Mouse (Mus musculus): ENCODE results near the gene March6.

March6 gene

GRCm38 (mm10) chr15:31453098-31453916 lies 77.5 kb downstream of the March6 start, which contains the start of gene Ropn1l:
Ropn1l (minus strand) TSS chr15:31453737.
- DNase-seq (ENCODE audit: low spot score), result peak; percentile 98

GRCm38 (mm10) chr15:31452336-31453097 lies 78.3 kb downstream of the March6 start:
- no peak for DNase-seq (ENCODE audit: low spot score)

- DNase-seq (ENCODE audit: low spot score), result no peak
Measured at GRCm38 (mm10) chr15:31449772-31450171, 81.1 kb downstream of the March6 start.

GRCm38 (mm10) chr15:31447121-31447520 lies 83.7 kb downstream of the March6 start:
- DNase-seq (ENCODE audit: low spot score), result peak; percentile 57

GRCm38 (mm10) chr15:31442698-31443097 lies 88.2 kb downstream of the March6 start:
- DNase-seq (ENCODE audit: low spot score), result no peak

- DNase-seq (ENCODE audit: low spot score), result no peak
Measured at GRCm38 (mm10) chr15:31441996-31442395, 88.9 kb downstream of the March6 start.

- no peak for DNase-seq (ENCODE audit: low spot score)
Measured at GRCm38 (mm10) chr15:31436811-31437210, 94.0 kb downstream of the March6 start.

GRCm38 (mm10) chr15:31436083-31436482 lies 94.8 kb downstream of the March6 start:
- DNase-seq (ENCODE audit: low spot score), result no peak

GRCm38 (mm10) chr15:31433768-31434167 lies 97.1 kb downstream of the March6 start:
- no peak for DNase-seq (ENCODE audit: low spot score)

- no peak for DNase-seq (ENCODE audit: low spot score)
Measured at GRCm38 (mm10) chr15:31431847-31432246, 99.0 kb downstream of the March6 start.

GRCm38 (mm10) chr15:31430014-31430413 lies 100.8 kb downstream of the March6 start:
- no peak for DNase-seq (ENCODE audit: low spot score)

GRCm38 (mm10) chr15:31429429-31429828 lies 101.4 kb downstream of the March6 start:
- no peak for DNase-seq (ENCODE audit: low spot score)

- no peak for DNase-seq (ENCODE audit: low spot score)
Measured at GRCm38 (mm10) chr15:31428571-31428970, 102.3 kb downstream of the March6 start.

- no peak for DNase-seq (ENCODE audit: low spot score)
Measured at GRCm38 (mm10) chr15:31427390-31427789, 103.5 kb downstream of the March6 start.

- no peak for DNase-seq (ENCODE audit: low spot score)
Measured at GRCm38 (mm10) chr15:31426066-31426706, 104.7 kb downstream of the March6 start.

GRCm38 (mm10) chr15:31422649-31423369 lies 108.0 kb downstream of the March6 start:
- DNase-seq (ENCODE audit: low spot score), result no peak

- DNase-seq (ENCODE audit: low spot score), result peak; percentile 43
Measured at GRCm38 (mm10) chr15:31419037-31419436, 111.8 kb downstream of the March6 start.

- peak; percentile 34 for DNase-seq (ENCODE audit: low spot score)
Measured at GRCm38 (mm10) chr15:31418686-31419024, 112.2 kb downstream of the March6 start.

GRCm38 (mm10) chr15:31417796-31418685 lies 112.8 kb downstream of the March6 start:
- peak; percentile 59 for DNase-seq (ENCODE audit: low spot score)

GRCm38 (mm10) chr15:31417409-31417795 lies 113.5 kb downstream of the March6 start:
- DNase-seq (ENCODE audit: low spot score), result peak; percentile 52

- DNase-seq (ENCODE audit: low spot score), result no peak
Measured at GRCm38 (mm10) chr15:31415181-31415580, 115.7 kb downstream of the March6 start.
